Mouse (Mus musculus) embryonic facial prominence, embryonic 11.5 days (tissue): ENCODE results near the gene Lman2. TPM values are rescaled to one million over a fixed set of nuclear protein-coding genes. Genes with fewer than 3 reads are reported as not detected.

Experiments used
- ATAC-seq: fragments of 200-750 bp; cut with Nextera tagmentation; replicated peaks from 2 replicates; pipeline ENCODE4 v1.8.0; 2017; ENCODE audit warnings: low read depth; ENCODE audit not compliant: insufficient number of reproducible peaks, low FRiP score, low TSS enrichment
- DNase-seq: peaks from one replicate; pipeline ENCODE4 v3.0.0-alpha.2; 2015; ENCODE audit warnings: low spot score
- H3K27ac ChIP-seq: fragments of 300-500 bp; sonication (generic); replicated peaks from 2 replicates; pipeline ENCODE4 v1.5.1; 2014; ENCODE audit warnings: mild to moderate bottlenecking, low read depth, low read length, control low read depth
- H3K27me3 ChIP-seq: fragments of 300-500 bp; sonication (generic); 2 replicates; pipeline ENCODE4 v1.6.1; 2014; ENCODE audit warnings: mild to moderate bottlenecking, low read length, moderate library complexity, mixed read lengths; ENCODE audit not compliant: control insufficient read depth, insufficient read depth
- H3K36me3 ChIP-seq: fragments of 300-500 bp; sonication (generic); replicated peaks from 2 replicates; pipeline ENCODE4 v1.6.1; 2014; ENCODE audit warnings: low read depth, mild to moderate bottlenecking, low read length, moderate library complexity, mixed read lengths; ENCODE audit not compliant: control insufficient read depth, insufficient read depth
- H3K4me1 ChIP-seq: fragments of 300-500 bp; sonication (generic); 2 replicates; pipeline ENCODE4 v1.6.1; 2014; ENCODE audit warnings: low read length, mixed read lengths; ENCODE audit not compliant: control insufficient read depth, insufficient read depth
- H3K4me2 ChIP-seq: fragments of 300-500 bp; sonication (generic); 2 replicates; pipeline ENCODE4 v1.6.1; 2014; ENCODE audit warnings: low read depth, mild to moderate bottlenecking, control low read depth, low read length, moderate library complexity
- H3K4me3 ChIP-seq: fragments of 300-500 bp; sonication (generic); 2 replicates; pipeline ENCODE4 v1.5.1; 2014; ENCODE audit warnings: low read depth, low read length, control low read depth
- H3K9ac ChIP-seq: fragments of 300-500 bp; sonication (generic); replicated peaks from 2 replicates; pipeline ENCODE4 v1.6.1; 2014; ENCODE audit warnings: mild to moderate bottlenecking, control low read depth, low read length
- H3K9me3 ChIP-seq: fragments of 300-500 bp; sonication (generic); replicated peaks from 2 replicates; pipeline ENCODE4 v1.6.1; 2016; ENCODE audit warnings: mild to moderate bottlenecking, low read length, inconsistent platforms, mixed read lengths; ENCODE audit not compliant: control insufficient read depth
- WGBS: fragments of 180-500 bp; shearing (Covaris S2); extraction: QIAGEN DNeasy Blood & Tissue Kit; methylation state at CpG from one replicate; pipeline ENCODE4 v1.1.7; 2014; 5-methylcytosine and 5-hydroxymethylcytosine counted together
- polyA plus RNA-seq: library from polyadenylated mRNA; unstranded; fragments of >200 nt; fragmentation: Nextera tagmentation; extraction: Ambion mirVana; gene quantifications from 2 replicates; pipeline ENCODE4 v1.2.1, GENCODE M21; 2014

Lman2 gene
- polyA plus RNA-seq, 1 experiment from 2014 or later: 78.1 TPM

- Histone ChIP-seq H3K4me2 (no peak overlapping the region), H3K27me3 (no peaks in the 10 kb centered on the region), H3K27ac (no peak overlapping the region), H3K9ac (no peak overlapping the region), H3K36me3 (no peaks in the 10 kb centered on the region), H3K4me3 (no peak overlapping the region), H3K4me1 (no peaks in the 10 kb centered on the region), H3K9me3 (no peaks in the 10 kb centered on the region)
- 70% methylated on average over 10 of the region's 10 CpGs for WGBS
- DNase-seq (no peak), ATAC-seq (no peak)
Observed at GRCm38 (mm10) chr13:55337341-55337975, 25.1 kb downstream of the Lman2 start.

- Histone ChIP-seq H3K4me1 (no peaks in the 10 kb centered on the region), H3K4me3 (no peak overlapping the region), H3K27me3 (no peaks in the 10 kb centered on the region), H3K27ac (no peak overlapping the region), H3K4me2 (no peak overlapping the region), H3K9ac (no peak overlapping the region), H3K36me3 (no peaks in the 10 kb centered on the region), H3K9me3 (no peaks in the 10 kb centered on the region)
- WGBS: 85% methylated on average over 4 of the region's 4 CpGs
- ATAC-seq: no peak
- no peak for DNase-seq
Observed at GRCm38 (mm10) chr13:55335701-55336100, 26.9 kb downstream of the Lman2 start.

- Histone ChIP-seq H3K9ac (no peak overlapping the region), H3K36me3 (no peaks in the 10 kb centered on the region), H3K4me1 (peaks cover 7% of the 10 kb centered on the region), H3K4me2 (no peak overlapping the region), H3K27me3 (no peaks in the 10 kb centered on the region), H3K4me3 (no peak overlapping the region), H3K27ac (no peak overlapping the region), H3K9me3 (no peaks in the 10 kb centered on the region)
- DNase-seq (no peak), ATAC-seq (no peak)
- WGBS: 84% methylated on average over 3 of the region's 3 CpGs
Observed at GRCm38 (mm10) chr13:55332331-55332730, 30.3 kb downstream of the Lman2 start.

- peak overlapping the region; percentile 87 for H3K4me2 ChIP-seq
- no peaks in the 10 kb centered on the region for H3K27me3 ChIP-seq
- WGBS: 44% methylated on average over 14 of the region's 14 CpGs
- DNase-seq (no peak), ATAC-seq (no peak)
- H3K4me3 ChIP-seq: peak overlapping the region; percentile 55
- peaks cover 7% of the 10 kb centered on the region for H3K4me1 ChIP-seq
- peaks cover 3% of the 10 kb centered on the region for H3K36me3 ChIP-seq
- H3K9me3 ChIP-seq: no peaks in the 10 kb centered on the region
- peak overlapping the region; percentile 79 for H3K27ac ChIP-seq
- H3K9ac ChIP-seq: peak overlapping the region; percentile 79; the same call in 1 of the 2 replicates
Observed at GRCm38 (mm10) chr13:55330567-55331400, 31.8 kb downstream of the Lman2 start.

GRCm38 (mm10) chr13:55329683-55330566 is 32.7 kb downstream of the Lman2 start, which contains the start of gene Mxd3:
Mxd3 (minus strand) TSS chr13:55329823.
- Histone ChIP-seq H3K27ac (peak within 1 kb of the TSS; percentile 79), H3K4me3 (peak within 1 kb of the TSS; percentile 55), H3K27me3 (no peaks in the 10 kb centered on the region), H3K36me3 (peaks cover 10% of the 10 kb centered on the region), H3K4me2 (peak within 1 kb of the TSS; percentile 87), H3K9me3 (no peaks in the 10 kb centered on the region), H3K4me1 (peaks cover 7% of the 10 kb centered on the region), H3K9ac (peak within 1 kb of the TSS; percentile 79)
- peak; percentile 92 for DNase-seq
- WGBS: under 1% methylated on average over 76 of the region's 82 CpGs
- peak; percentile 74 for ATAC-seq

- WGBS: under 1% methylated on average over 26 of the region's 29 CpGs
- no peak for DNase-seq
Observed at GRCm38 (mm10) chr13:55329109-55329682, 33.4 kb downstream of the Lman2 start.

GRCm38 (mm10) chr13:55328641-55329040 is 33.9 kb downstream of the Lman2 start:
- Histone ChIP-seq H3K9ac (peak overlapping the region; percentile 79), H3K4me1 (peaks cover 7% of the 10 kb centered on the region), H3K4me2 (peak overlapping the region; percentile 87), H3K27me3 (no peaks in the 10 kb centered on the region), H3K9me3 (no peaks in the 10 kb centered on the region), H3K4me3 (peak overlapping the region; percentile 55), H3K27ac (no peak overlapping the region), H3K36me3 (peaks cover 13% of the 10 kb centered on the region)
- ATAC-seq: no peak
- DNase-seq: no peak
- WGBS: 78% methylated on average over 4 of the region's 4 CpGs

More at GRCm38 (mm10) chr13:55329109-55329682, 33.4 kb downstream of the Lman2 start:
- Histone ChIP-seq H3K4me3 (peak overlapping the region; percentile 55), H3K27me3 (no peaks in the 10 kb centered on the region), H3K36me3 (peaks cover 10% of the 10 kb centered on the region), H3K4me1 (peaks cover 7% of the 10 kb centered on the region), H3K9me3 (no peaks in the 10 kb centered on the region), H3K9ac (peak overlapping the region; percentile 79), H3K4me2 (peak overlapping the region; percentile 87), H3K27ac (0 out of 2 replicates have a peak overlapping the region, but pooled peaks have one; percentile 35)
- peak; percentile 14; the same call in 1 of the 2 replicates for ATAC-seq
